Mouse (Mus musculus): ENCODE measurements around the gene Gcdh. TPM values are rescaled to one million over a fixed set of nuclear protein-coding genes. Genes with fewer than 3 reads are reported as not detected.
"Not testable (repeated sequence)": the region's sequence is repeated elsewhere in the genome, so short reads cannot be mapped to it uniquely, and the experiment has no call there.

Gene Gcdh
- total RNA-seq, 4 experiments from 2014 or later = 77.8 to 99.2 (median 86.0) TPM

GRCm38 (mm10) chr8:84910551-84910950 lies 16.8 kb upstream of the Gcdh start:
- DNase-seq (ENCODE audit: low spot score) = no peak

- DNase-seq (ENCODE audit: low spot score) = no peak
These were observed 16.2 kb upstream of the Gcdh start for GRCm38 (mm10) chr8:84909949-84910348.

GRCm38 (mm10) chr8:84909162-84909767 lies 15.5 kb upstream of the Gcdh start:
- DNase-seq (ENCODE audit: low spot score) = no peak

GRCm38 (mm10) chr8:84908421-84909161 lies 14.9 kb upstream of the Gcdh start, which contains the start of gene Dnase2a:
Gene Dnase2a, plus strand, starts transcription at chr8:84908560.
- peak; percentile 98 for DNase-seq (ENCODE audit: low spot score)

- DNase-seq (ENCODE audit: low spot score) = not testable (repeated sequence)
These were observed 14.3 kb upstream of the Gcdh start for GRCm38 (mm10) chr8:84907979-84908378.

- DNase-seq (ENCODE audit: low spot score) = no peak
These were observed 13.8 kb upstream of the Gcdh start for GRCm38 (mm10) chr8:84907493-84907892.

- no peak for DNase-seq (ENCODE audit: low spot score)
These were observed 13.3 kb upstream of the Gcdh start for GRCm38 (mm10) chr8:84907037-84907436.

GRCm38 (mm10) chr8:84904351-84904750 lies 10.6 kb upstream of the Gcdh start:
- no peak for DNase-seq (ENCODE audit: low spot score)

GRCm38 (mm10) chr8:84902920-84903661 lies 9.4 kb upstream of the Gcdh start:
- peak; percentile 89 for DNase-seq (ENCODE audit: low spot score)

GRCm38 (mm10) chr8:84902367-84902919 lies 8.7 kb upstream of the Gcdh start:
- DNase-seq (ENCODE audit: low spot score) = no peak

GRCm38 (mm10) chr8:84901752-84902151 lies 8.0 kb upstream of the Gcdh start, which contains the start of gene Klf1:
Gene Klf1, plus strand, starts transcription at chr8:84901928.
- no peak for DNase-seq (ENCODE audit: low spot score)

GRCm38 (mm10) chr8:84901071-84901470 lies 7.3 kb upstream of the Gcdh start:
- no peak for DNase-seq (ENCODE audit: low spot score)

GRCm38 (mm10) chr8:84895963-84896362 lies 2.2 kb upstream of the Gcdh start:
- no peak for DNase-seq (ENCODE audit: low spot score)

- DNase-seq (ENCODE audit: low spot score) = no peak
These were observed 570 bp downstream of the Gcdh start for GRCm38 (mm10) chr8:84892993-84893708.

- DNase-seq (ENCODE audit: low spot score) = no peak
These were observed 4.6 kb downstream of the Gcdh start for GRCm38 (mm10) chr8:84889141-84889540.

GRCm38 (mm10) chr8:84888280-84888679 lies 5.4 kb downstream of the Gcdh start:
- DNase-seq (ENCODE audit: low spot score) = no peak

GRCm38 (mm10) chr8:84884728-84885127 lies 9.0 kb downstream of the Gcdh start:
- DNase-seq (ENCODE audit: low spot score) = no peak

- DNase-seq (ENCODE audit: low spot score) = no peak
These were observed 14.8 kb downstream of the Gcdh start for GRCm38 (mm10) chr8:84878915-84879314.

GRCm38 (mm10) chr8:84877297-84878035 lies 16.3 kb downstream of the Gcdh start:
- DNase-seq (ENCODE audit: low spot score) = no peak

- no peak for DNase-seq (ENCODE audit: low spot score)
These were observed 19.4 kb downstream of the Gcdh start for GRCm38 (mm10) chr8:84874339-84874738.

GRCm38 (mm10) chr8:84873016-84873415 lies 20.7 kb downstream of the Gcdh start:
- no peak for DNase-seq (ENCODE audit: low spot score)
